Mouse (Mus musculus) layer of hippocampus, postnatal 10 days (tissue): Measurements from ENCODE around the gene Hmx2. TPM values are rescaled to one million over a fixed set of nuclear protein-coding genes. Genes with fewer than 3 reads are reported as not detected.

Source experiments
- DNase-seq, 2 experiments: peaks; one replicate each; pipeline ENCODE4 v3.0.0; 2021; ENCODE audit warnings: low spot score in 2 of 2
- long read RNA-seq: library from polyadenylated mRNA; stranded (forward); transcript quantifications from one replicate; pipeline ENCODE4 v2.0.0, GENCODE M21; 2023
- total RNA-seq, 2 experiments: library from RNA; stranded (reverse); gene quantifications; 2 replicates each; pipeline ENCODE4 v1.2.3; 2021

The Hmx2 gene
- total RNA-seq: not detected
- long read RNA-seq: 0 reads

- DNase-seq: no peak
Measured at GRCm38 (mm10) chr7:131548473-131548872, at the start of gene Hmx2. Gene Hmx2 (plus strand): TSS chr7:131548773.

- no peak for DNase-seq
Measured at GRCm38 (mm10) chr7:131503739-131504138, 44.8 kb upstream of the Hmx2 start.

GRCm38 (mm10) chr7:131539979-131540378 lies 8.6 kb upstream of the Hmx2 start:
- DNase-seq: peak; percentile 87 to 89

GRCm38 (mm10) chr7:131541184-131542114 lies 7.1 kb upstream of the Hmx2 start:
- no peak for DNase-seq

GRCm38 (mm10) chr7:131542115-131542871 lies 6.3 kb upstream of the Hmx2 start, which contains the start of gene Hmx3:
Gene Hmx3 (plus strand): TSS chr7:131542867.
- DNase-seq: no peak

- DNase-seq: no peak
Measured at GRCm38 (mm10) chr7:131542872-131543622, 5.5 kb upstream of the Hmx2 start.

GRCm38 (mm10) chr7:131543623-131544481 lies 4.7 kb upstream of the Hmx2 start:
- no peak for DNase-seq

GRCm38 (mm10) chr7:131544871-131545270 lies 3.7 kb upstream of the Hmx2 start:
- no peak for DNase-seq

GRCm38 (mm10) chr7:131545701-131546385 lies 2.7 kb upstream of the Hmx2 start:
- DNase-seq: no peak

GRCm38 (mm10) chr7:131546423-131546822 lies 2.1 kb upstream of the Hmx2 start:
- no peak for DNase-seq

- DNase-seq: no peak
Measured at GRCm38 (mm10) chr7:131547481-131547880, 1.1 kb upstream of the Hmx2 start.

GRCm38 (mm10) chr7:131551471-131551870 lies 2.9 kb downstream of the Hmx2 start:
- DNase-seq: no peak

- DNase-seq: no peak
Measured at GRCm38 (mm10) chr7:131551931-131552741, 3.6 kb downstream of the Hmx2 start.

- no peak for DNase-seq
Measured at GRCm38 (mm10) chr7:131552781-131553180, 4.2 kb downstream of the Hmx2 start.

GRCm38 (mm10) chr7:131553771-131554175 lies 5.2 kb downstream of the Hmx2 start:
- no peak for DNase-seq

GRCm38 (mm10) chr7:131554341-131555180 lies 6.0 kb downstream of the Hmx2 start:
- no peak for DNase-seq

GRCm38 (mm10) chr7:131555301-131556081 lies 6.9 kb downstream of the Hmx2 start:
- DNase-seq: peak in 1 of 2 experiments; percentile 17
